Mouse (Mus musculus) MEL (cell line): ENCODE measurements around the gene Rnf24. TPM values are rescaled to one million over a fixed set of nuclear protein-coding genes. Genes with fewer than 3 reads are reported as not detected.
A peak's percentile ranks its signal among the peaks of the same experiment; 100 is the strongest.
"Not testable (repeated sequence)": the region's sequence is repeated elsewhere in the genome, so short reads cannot be mapped to it uniquely, and the experiment has no call there.

Experiments used
- DNase-seq: peaks from one replicate; pipeline ENCODE4 v3.0.0; 2011; ENCODE audit warnings: low read depth, low spot score
- H3K27ac ChIP-seq: 2 replicates; pipeline ENCODE4 v1.5.1; 2012; ENCODE audit warnings: low read depth, mild to moderate bottlenecking, control low read depth, low read length, moderate library complexity; ENCODE audit not compliant: control insufficient read depth
- H3K27me3 ChIP-seq, 2 experiments: fragments of 150-350 bp in 1 of 2; sonication (generic) in 1 of 2; 2 replicates each; pipeline ENCODE4 v1.6.1; 2012; ENCODE audit warnings: low read length in 2 of 2, mild to moderate bottlenecking in 2 of 2, improper control_type of control experiment in 1 of 2, moderate library complexity in 1 of 2; ENCODE audit not compliant: insufficient read depth in 2 of 2, control insufficient read depth in 1 of 2
- H3K36me3 ChIP-seq, 2 experiments: 2 replicates each; pipeline ENCODE4 v1.6.1; 2012 to 2014; ENCODE audit warnings: low read length in 2 of 2, improper control_type of control experiment in 1 of 2, inconsistent platforms in 1 of 2, mild to moderate bottlenecking in 1 of 2; ENCODE audit not compliant: insufficient read depth in 2 of 2, control insufficient read depth in 1 of 2
- H3K4me1 ChIP-seq, 2 experiments: fragments of 150-350 bp in 1 of 2; sonication (generic) in 1 of 2; 2 replicates each; pipeline ENCODE4 v1.6.1; 2012; ENCODE audit warnings: low read length in 2 of 2, improper control_type of control experiment in 1 of 2, mild to moderate bottlenecking in 1 of 2; ENCODE audit not compliant: insufficient read depth in 2 of 2, control insufficient read depth in 1 of 2
- H3K4me3 ChIP-seq, 2 experiments: fragments of 150-350 bp in 1 of 2; sonication (generic) in 1 of 2; 2 replicates each; pipeline ENCODE4 v1.5.1; 2012; ENCODE audit warnings: low read depth in 2 of 2, low read length in 2 of 2, mild to moderate bottlenecking in 2 of 2, moderate library complexity in 2 of 2, control low read depth in 1 of 2, improper control_type of control experiment in 1 of 2; ENCODE audit not compliant: control insufficient read depth in 1 of 2, insufficient read depth in 1 of 2
- H3K79me2 ChIP-seq: 2 replicates; pipeline ENCODE4 v1.6.1; 2012; ENCODE audit warnings: mild to moderate bottlenecking, low read length, moderate library complexity; ENCODE audit not compliant: control insufficient read depth, poor library complexity, insufficient read depth
- H3K9ac ChIP-seq: 2 replicates; pipeline ENCODE4 v1.6.1; 2012; ENCODE audit warnings: low read depth, mild to moderate bottlenecking, control low read depth, low read length, moderate library complexity; ENCODE audit not compliant: control insufficient read depth, poor library complexity, severe bottlenecking
- H3K9me3 ChIP-seq: fragments of 150-350 bp; sonication (generic); replicated peaks from 2 replicates; pipeline ENCODE4 v1.6.1; 2012; ENCODE audit warnings: mild to moderate bottlenecking, low read length, improper control_type of control experiment, moderate library complexity; ENCODE audit not compliant: insufficient read depth
- BHLHE40 ChIP-seq: IDR thresholded peaks from 2 replicates; pipeline ENCODE4 v1.6.1; 2012; ENCODE audit warnings: low read depth, mild to moderate bottlenecking, inconsistent platforms, low read length, improper control_type of control experiment, borderline replicate concordance
- CTCF ChIP-seq, 3 experiments: IDR thresholded peaks in 2 of 3; conservative IDR thresholded peaks in 1 of 3; 2 replicates each; pipeline ENCODE4 v1.5.1; 2011 to 2012; ENCODE audit warnings: low read length in 3 of 3, low read depth in 2 of 3, mild to moderate bottlenecking in 2 of 3, improper control_type of control experiment in 1 of 3, inconsistent platforms in 1 of 3, mixed read lengths in 1 of 3, moderate library complexity in 1 of 3; ENCODE audit not compliant: control insufficient read depth in 1 of 3, insufficient read depth in 1 of 3, poor library complexity in 1 of 3, severe bottlenecking in 1 of 3
- E2F4 ChIP-seq: IDR thresholded peaks from 2 replicates; pipeline ENCODE4 v1.6.1; 2011; ENCODE audit warnings: low read depth, low read length, improper control_type of control experiment, borderline replicate concordance
- HCFC1 ChIP-seq: IDR thresholded peaks from 2 replicates; pipeline ENCODE4 v1.6.1; 2012; ENCODE audit warnings: low read depth, mild to moderate bottlenecking, inconsistent platforms, low read length, improper control_type of control experiment, moderate library complexity
- JUND ChIP-seq: IDR thresholded peaks from 2 replicates; pipeline ENCODE4 v1.6.1; 2011; ENCODE audit warnings: low read depth, mild to moderate bottlenecking, improper control_type of control experiment, low read length
- KAT2A ChIP-seq: conservative IDR thresholded peaks from 2 replicates; pipeline ENCODE4 v1.6.1; 2012; ENCODE audit warnings: low read depth, low read length, improper control_type of control experiment, inconsistent platforms
- MAFK ChIP-seq: IDR thresholded peaks from 2 replicates; pipeline ENCODE4 v1.6.1; 2011; ENCODE audit warnings: low read depth, mild to moderate bottlenecking, low read length, improper control_type of control experiment, borderline replicate concordance
- MAX ChIP-seq: IDR thresholded peaks from 2 replicates; pipeline ENCODE4 v1.6.1; 2011; ENCODE audit warnings: low read length, improper control_type of control experiment
- MEF2A ChIP-seq: IDR thresholded peaks from 2 replicates; pipeline ENCODE4 v1.6.1; 2014; ENCODE audit warnings: low read depth, mild to moderate bottlenecking, inconsistent platforms, low read length, improper control_type of control experiment; ENCODE audit not compliant: poor library complexity, insufficient replicate concordance, severe bottlenecking; ENCODE audit errors: extremely low read depth
- MYB ChIP-seq: IDR thresholded peaks from 2 replicates; pipeline ENCODE4 v1.6.1; 2011; ENCODE audit warnings: mild to moderate bottlenecking, low read depth, low read length, improper control_type of control experiment
- MYC ChIP-seq: IDR thresholded peaks from 2 replicates; pipeline ENCODE4 v1.6.1; 2011; ENCODE audit warnings: low read depth, mild to moderate bottlenecking, low read length, improper control_type of control experiment, moderate library complexity
- NELFE ChIP-seq: IDR thresholded peaks from 2 replicates; pipeline ENCODE4 v1.6.1; 2011; ENCODE audit warnings: low read depth, low read length, improper control_type of control experiment
- POLR2A ChIP-seq, 2 experiments: IDR thresholded peaks; 2 replicates each; pipeline ENCODE4 v1.6.1; 2011 to 2012; ENCODE audit warnings: low read length in 2 of 2, mild to moderate bottlenecking in 2 of 2, control low read depth in 1 of 2, improper control_type of control experiment in 1 of 2, low read depth in 1 of 2, moderate library complexity in 1 of 2; ENCODE audit not compliant: control insufficient read depth in 1 of 2, insufficient read depth in 1 of 2, poor library complexity in 1 of 2
- SIN3A ChIP-seq: IDR thresholded peaks from 2 replicates; pipeline ENCODE4 v1.6.1; 2012; ENCODE audit warnings: low read length, improper control_type of control experiment, inconsistent platforms
- SMC3 ChIP-seq: IDR thresholded peaks from 2 replicates; pipeline ENCODE4 v1.6.1; 2011; ENCODE audit warnings: low read depth, low read length, improper control_type of control experiment
- TAL1 ChIP-seq: IDR thresholded peaks from 2 replicates; pipeline ENCODE4 v1.6.1; 2012; ENCODE audit warnings: mild to moderate bottlenecking, inconsistent platforms, low read length, moderate library complexity, mixed read lengths
- USF1 ChIP-seq: IDR thresholded peaks from 2 replicates; pipeline ENCODE4 v1.6.1; 2014; ENCODE audit warnings: low read depth, mild to moderate bottlenecking, inconsistent platforms, low read length, improper control_type of control experiment, moderate library complexity
- USF2 ChIP-seq, 2 experiments: IDR thresholded peaks; 2 replicates each; pipeline ENCODE4 v1.6.1; 2011 to 2012; ENCODE audit warnings: improper control_type of control experiment in 2 of 2, low read length in 2 of 2, borderline replicate concordance in 1 of 2, inconsistent platforms in 1 of 2, low read depth in 1 of 2, mild to moderate bottlenecking in 1 of 2; ENCODE audit not compliant: insufficient read depth in 1 of 2
- ZMIZ1 ChIP-seq: IDR thresholded peaks from 2 replicates; pipeline ENCODE4 v1.6.1; 2012; ENCODE audit warnings: low read depth, mild to moderate bottlenecking, inconsistent platforms, low read length, improper control_type of control experiment, moderate library complexity
- ZNF384 ChIP-seq: IDR thresholded peaks from 2 replicates; pipeline ENCODE4 v1.6.1; 2012; ENCODE audit warnings: low read depth, mild to moderate bottlenecking, inconsistent platforms, low read length, improper control_type of control experiment
- polyA plus RNA-seq, 2 experiments: library from polyadenylated mRNA; stranded (reverse) in 1 of 2; unstranded in 1 of 2; fragments of >175 nt in 1 of 2; fragments of >200 nt in 1 of 2; gene quantifications; 2 replicates each; pipeline versions ENCODE4 v1.2.1 to v1.2.4; 2012; ENCODE audit warnings: low replicate concordance in 2 of 2, low read depth in 1 of 2; ENCODE audit not compliant: insufficient read length in 2 of 2, insufficient read depth in 1 of 2, missing spikeins in 1 of 2
- total RNA-seq: library from RNA; depleted of rRNA; stranded (reverse); fragments of 300-350 nt; gene quantifications from 2 replicates; pipeline ENCODE4 v1.2.3, GENCODE M21; 2012

The Rnf24 gene
- total and polyA plus RNA-seq, 3 experiments = 0.73 to 2.9 TPM; not detected in 1

DNA sequence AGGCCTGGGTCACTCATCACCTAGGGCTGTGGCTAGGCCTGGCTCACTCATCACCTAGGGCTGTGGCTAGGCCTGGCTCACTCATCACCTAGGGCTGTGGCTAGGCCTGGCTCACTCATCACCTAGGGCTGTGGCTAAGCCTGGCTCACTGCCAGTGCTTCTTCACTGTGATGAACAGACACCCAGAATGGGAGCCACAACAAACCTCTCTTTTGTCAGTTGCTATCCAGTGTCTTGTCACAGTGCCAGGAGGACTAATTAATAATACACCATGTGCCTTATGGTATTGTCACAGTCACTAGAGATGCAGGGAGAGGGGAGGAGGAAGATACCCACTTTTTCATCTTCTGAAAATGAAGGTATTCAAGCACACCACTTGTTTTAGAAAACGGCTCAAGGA, 47.5 kb downstream of the Rnf24 start:
- 0 out of 2 replicates have a peak, but pooled peaks have one; percentile 31 for TF ChIP-seq MAX
- H3K36me3 ChIP-seq, H3K4me1 ChIP-seq, H3K9ac ChIP-seq, H3K79me2 ChIP-seq, H3K27me3 ChIP-seq, H3K9me3 ChIP-seq, H3K4me3 ChIP-seq, H3K27ac ChIP-seq: not testable (repeated sequence)
- DNase-seq = peak; percentile 89

DNA sequence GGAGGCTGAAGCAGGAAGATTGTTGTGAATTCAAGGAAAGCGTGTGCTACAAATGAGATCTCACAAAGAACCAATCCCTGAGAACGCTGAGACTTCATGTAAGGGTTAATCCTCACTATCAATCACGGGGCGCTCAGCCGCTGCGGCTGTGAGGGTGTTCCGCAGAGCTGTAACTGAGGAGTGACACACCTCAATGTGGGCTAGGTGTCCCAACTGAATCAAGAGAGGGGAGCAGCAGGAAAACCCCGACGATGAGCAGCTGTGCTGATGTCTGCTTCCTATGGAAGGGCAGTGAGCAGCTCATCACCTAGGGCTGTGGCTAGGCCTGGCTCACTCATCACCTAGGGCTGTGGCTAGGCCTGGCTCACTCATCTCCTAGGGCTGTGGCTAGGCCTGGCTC, 48.2 kb downstream of the Rnf24 start:
- H3K36me3 ChIP-seq = no peaks in the 10 kb centered on the region
- no peak overlapping the region for H3K9ac ChIP-seq
- H3K9me3 ChIP-seq = no peaks in the 10 kb centered on the region
- H3K4me1 ChIP-seq = no peaks in the 10 kb centered on the region; a peak in 2 of 4 replicates
- H3K27me3 ChIP-seq = no peaks in the 10 kb centered on the region
- TF ChIP-seq SMC3 (no peak), KAT2A (no peak), MEF2A (no peak), TAL1 (no peak), USF2 (IDR thresholded peaks at IDR 0.05; ENCODE audit: borderline replicate concordance in 1 of 2, insufficient read depth in 1 of 2, low read depth in 1 of 2, low read length in 2 of 2) (no peak), MAX (no peak), NELFE (no peak), SIN3A (no peak), HCFC1 (no peak), MYB (no peak), MYC (no peak), CTCF (IDR thresholded peaks at IDR 0.05 in 2 of 3, conservative IDR thresholded peaks at IDR 0.05 in 1 of 3; ENCODE audit: control insufficient read depth in 1 of 3, insufficient read depth in 1 of 3, low read depth in 2 of 3, low read length in 3 of 3, poor library complexity in 1 of 3, severe bottlenecking in 1 of 3) (no peak), E2F4 (no peak)
- DNase-seq = peak; percentile 32
- H3K27ac ChIP-seq = no peak overlapping the region
- no peaks in the 10 kb centered on the region for H3K79me2 ChIP-seq
- H3K4me3 ChIP-seq = no peak overlapping the region

DNA sequence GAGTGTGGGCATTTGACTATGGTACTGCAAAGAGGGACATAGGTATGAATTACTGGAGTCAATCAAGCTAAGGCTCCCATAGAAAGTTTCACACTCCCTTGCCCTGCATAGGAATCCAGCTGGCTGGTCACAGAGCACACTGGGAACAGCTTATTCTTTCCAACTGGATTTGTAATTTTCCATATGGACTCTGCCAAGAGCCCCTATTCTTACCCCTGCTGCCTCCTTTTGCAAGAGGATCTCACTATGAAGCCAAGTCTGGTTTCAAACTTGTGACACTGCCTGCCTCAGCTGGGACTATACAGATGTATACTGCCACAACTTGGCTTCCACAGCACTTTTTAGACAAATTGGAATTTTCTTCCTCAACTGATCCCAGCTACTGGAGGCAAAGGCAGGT, 51.1 kb downstream of the Rnf24 start:
- no peak overlapping the region for H3K4me3 ChIP-seq
- no peaks in the 10 kb centered on the region; a peak in 2 of 4 replicates for H3K36me3 ChIP-seq
- H3K79me2 ChIP-seq = no peaks in the 10 kb centered on the region
- no peaks in the 10 kb centered on the region for H3K9me3 ChIP-seq
- H3K4me1 ChIP-seq = no peaks in the 10 kb centered on the region; a peak in 2 of 4 replicates
- no peak overlapping the region for H3K27ac ChIP-seq
- TF ChIP-seq BHLHE40 (no peak), MAFK (no peak), POLR2A (IDR thresholded peaks at IDR 0.05; ENCODE audit: control insufficient read depth in 1 of 2, insufficient read depth in 1 of 2, low read depth in 1 of 2, low read length in 2 of 2, poor library complexity in 1 of 2) (no peak), NELFE (no peak), USF1 (no peak), ZNF384 (no peak), JUND (no peak), ZMIZ1 (no peak)
- no peak for DNase-seq
- H3K9ac ChIP-seq = no peak overlapping the region
- H3K27me3 ChIP-seq = no peaks in the 10 kb centered on the region
